Mouse (Mus musculus): Measurements from ENCODE around the gene Rap1b. TPM values are rescaled to one million over a fixed set of nuclear protein-coding genes. Genes with fewer than 3 reads are reported as not detected.

Gene Rap1b
- polyA plus RNA-seq, 1 experiment from 2014 or later: 161 TPM

DNA sequence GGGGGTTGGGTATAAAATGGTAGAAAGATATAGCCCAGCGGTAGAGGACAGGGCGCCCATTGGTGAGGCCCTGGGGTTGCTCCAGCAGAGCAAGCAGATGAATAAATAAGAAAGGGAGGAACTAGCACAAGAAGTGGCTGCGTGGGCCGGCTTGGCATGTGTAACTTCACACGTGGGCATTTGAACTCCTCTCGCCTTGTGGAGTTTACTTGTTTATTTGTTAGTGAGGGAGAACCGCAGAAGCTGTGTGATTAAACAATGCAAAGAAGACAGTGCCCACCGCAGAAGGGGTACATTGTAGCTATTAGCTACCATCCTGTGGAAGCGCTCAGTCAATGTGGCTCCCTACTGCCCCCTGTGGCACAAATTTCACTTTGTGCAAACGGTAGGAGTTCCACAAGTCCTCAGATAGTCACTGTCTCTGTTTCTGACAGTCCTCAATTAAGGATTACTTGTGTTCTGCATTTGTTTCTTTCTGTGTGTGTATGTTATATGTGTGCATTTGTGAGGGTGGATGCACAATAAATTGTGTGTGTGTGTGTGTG lies 6.9 kb upstream of the Rap1b start:
- no peaks in the 10 kb centered on the region for H3K9me3 ChIP-seq (replicated peaks)
- no peaks in the 10 kb centered on the region for H3K36me3 ChIP-seq
- H3K4me3 ChIP-seq (replicated peaks): no peak overlapping the region
- H3K4me1 ChIP-seq: no peaks in the 10 kb centered on the region
- no peak overlapping the region for H3K4me2 ChIP-seq
- ATAC-seq (replicated peaks; ENCODE audit: low FRiP score): no peak
- no peak overlapping the region for H3K9ac ChIP-seq
- H3K27me3 ChIP-seq: 0 out of 2 replicates have a peak, but pooled peaks cover 3% of the 10 kb centered on the region
- WGBS: 90% methylated on average over 10 of the region's 10 CpGs
- no peak overlapping the region for H3K27ac ChIP-seq

- WGBS: 55% methylated on average over 3 of the region's 3 CpGs
- Histone ChIP-seq H3K4me3 (replicated peaks) (no peak overlapping the region), H3K4me1 (peaks cover 16% of the 10 kb centered on the region), H3K36me3 (no peaks in the 10 kb centered on the region), H3K27ac (no peak overlapping the region), H3K4me2 (no peak overlapping the region), H3K27me3 (0 out of 2 replicates have a peak, but pooled peaks cover 3% of the 10 kb centered on the region), H3K9ac (no peak overlapping the region), H3K9me3 (replicated peaks) (no peaks in the 10 kb centered on the region)
- no peak for ATAC-seq (replicated peaks; ENCODE audit: low FRiP score)
Measured at GRCm38 (mm10) chr10:117848981-117849380, 3.1 kb upstream of the Rap1b start.

DNA sequence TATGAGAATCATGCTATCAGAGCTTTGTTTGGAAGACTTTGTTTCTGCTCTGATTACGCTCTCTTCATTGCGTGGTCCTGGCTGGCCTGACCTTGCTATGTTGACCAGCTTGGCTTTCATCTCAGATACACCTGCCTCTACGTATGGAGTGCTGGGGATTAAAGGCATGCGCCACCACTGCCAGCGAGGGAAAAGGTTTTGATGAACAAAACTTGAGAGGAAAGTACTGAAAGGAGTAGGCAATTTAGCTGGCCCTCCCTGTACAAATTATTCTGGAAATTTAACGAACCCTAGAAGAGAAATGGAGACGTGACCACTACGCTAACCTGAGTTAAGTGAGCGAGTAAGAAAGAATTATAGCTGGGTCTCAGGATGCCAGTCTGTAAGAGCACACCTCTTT lies 961 bp upstream of the Rap1b start:
- Histone ChIP-seq H3K4me1 (peaks cover 22% of the 10 kb centered on the region), H3K9me3 (replicated peaks) (no peaks in the 10 kb centered on the region), H3K9ac (no peak overlapping the region), H3K36me3 (no peaks in the 10 kb centered on the region), H3K27me3 (0 out of 2 replicates have a peak, but pooled peaks cover 3% of the 10 kb centered on the region), H3K4me2 (peak overlapping the region; percentile 66), H3K4me3 (replicated peaks) (peak overlapping the region; percentile 96), H3K27ac (peak overlapping the region; percentile 98)
- WGBS: 35% methylated on average over 9 of the region's 9 CpGs
- no peak for ATAC-seq (replicated peaks; ENCODE audit: low FRiP score)

GRCm38 (mm10) chr10:117846260-117846632 lies 411 bp upstream of the Rap1b start:
- peak overlapping the region; percentile 66 for H3K4me2 ChIP-seq

GRCm38 (mm10) chr10:117844782-117845596 lies 846 bp downstream of the Rap1b start:
- Histone ChIP-seq H3K36me3 (no peaks in the 10 kb centered on the region), H3K27me3 (0 out of 2 replicates have a peak, but pooled peaks cover 3% of the 10 kb centered on the region), H3K4me3 (replicated peaks) (peak overlapping the region; percentile 96), H3K4me2 (peak overlapping the region; percentile 66), H3K9ac (peak overlapping the region; percentile 97), H3K9me3 (replicated peaks) (no peaks in the 10 kb centered on the region), H3K4me1 (peaks cover 22% of the 10 kb centered on the region), H3K27ac (peak overlapping the region; percentile 98)
- 1% methylated on average over 52 of the region's 52 CpGs for WGBS
- ATAC-seq (replicated peaks; ENCODE audit: low FRiP score): peak; percentile 67

More at GRCm38 (mm10) chr10:117846260-117846632, 411 bp upstream of the Rap1b start:
- Histone ChIP-seq H3K27me3 (0 out of 2 replicates have a peak, but pooled peaks cover 3% of the 10 kb centered on the region), H3K4me3 (replicated peaks) (peak overlapping the region; percentile 96), H3K9ac (peak overlapping the region; percentile 97), H3K4me1 (peaks cover 22% of the 10 kb centered on the region), H3K9me3 (replicated peaks) (no peaks in the 10 kb centered on the region), H3K27ac (peak overlapping the region; percentile 98), H3K36me3 (no peaks in the 10 kb centered on the region)
- WGBS: under 1% methylated on average over 21 of the region's 21 CpGs
- peak; percentile 89 for ATAC-seq (replicated peaks; ENCODE audit: low FRiP score)

- no peak for ATAC-seq (replicated peaks; ENCODE audit: low FRiP score)
- Histone ChIP-seq H3K4me1 (peaks cover 22% of the 10 kb centered on the region), H3K4me2 (peak overlapping the region; percentile 66), H3K27ac (no peak overlapping the region), H3K4me3 (replicated peaks) (peak overlapping the region; percentile 96), H3K9me3 (replicated peaks) (no peaks in the 10 kb centered on the region), H3K36me3 (no peaks in the 10 kb centered on the region), H3K9ac (0 out of 2 replicates have a peak overlapping the region, but pooled peaks have one; percentile 97), H3K27me3 (0 out of 2 replicates have a peak, but pooled peaks cover 3% of the 10 kb centered on the region)
- 27% methylated on average over 5 of the region's 5 CpGs for WGBS
Measured at GRCm38 (mm10) chr10:117844279-117844678, 1.6 kb downstream of the Rap1b start.

DNA sequence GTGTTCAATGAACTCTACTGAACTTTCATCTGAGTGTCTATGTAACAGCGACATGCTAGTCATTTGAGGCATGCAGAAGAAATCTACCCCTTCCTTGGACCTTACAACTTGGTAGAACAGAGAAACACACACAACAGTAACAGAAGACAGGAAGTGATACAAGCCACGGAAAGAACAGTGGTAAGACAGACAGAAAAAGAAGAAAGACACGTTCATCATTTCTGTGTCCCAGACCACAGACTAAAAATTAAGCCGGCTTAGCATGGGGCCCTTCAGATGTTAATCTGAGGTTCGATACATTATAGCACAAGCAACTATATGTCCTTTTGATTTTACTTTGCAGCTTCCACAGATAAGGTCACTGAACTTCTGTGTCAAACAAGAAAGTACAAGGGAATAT lies 2.1 kb downstream of the Rap1b start:
- Histone ChIP-seq H3K36me3 (no peaks in the 10 kb centered on the region), H3K4me2 (peak overlapping the region; percentile 66), H3K9me3 (replicated peaks) (no peaks in the 10 kb centered on the region), H3K27me3 (0 out of 2 replicates have a peak, but pooled peaks cover 3% of the 10 kb centered on the region), H3K27ac (no peak overlapping the region), H3K4me3 (replicated peaks) (peak overlapping the region; percentile 96), H3K9ac (no peak overlapping the region), H3K4me1 (peaks cover 22% of the 10 kb centered on the region)
- ATAC-seq (replicated peaks; ENCODE audit: low FRiP score): no peak
- 67% methylated on average over 5 of the region's 5 CpGs for WGBS

DNA sequence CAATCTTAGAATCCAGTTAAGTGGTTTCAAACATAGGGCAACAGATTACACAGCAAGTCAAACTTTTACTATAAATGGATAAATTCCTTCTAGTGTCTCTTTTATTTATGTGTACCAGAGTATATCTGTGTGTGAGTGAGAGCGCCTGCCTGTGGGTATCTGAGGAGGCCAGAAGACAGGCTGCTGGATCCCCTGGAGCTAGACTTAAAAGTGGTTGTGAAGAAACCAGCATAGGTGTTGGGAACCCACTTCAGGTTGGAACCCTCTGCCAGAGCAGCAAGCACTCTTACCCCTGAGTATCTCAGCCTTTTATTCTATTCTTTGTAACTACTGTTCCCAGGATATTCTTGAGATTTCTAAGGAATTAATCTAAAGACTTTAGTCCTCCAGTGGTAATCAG lies 4.1 kb downstream of the Rap1b start:
- no peaks in the 10 kb centered on the region for H3K36me3 ChIP-seq
- no peak overlapping the region for H3K4me3 ChIP-seq (replicated peaks)
- H3K27me3 ChIP-seq: no peaks in the 10 kb centered on the region
- no peak overlapping the region for H3K27ac ChIP-seq
- H3K9ac ChIP-seq: no peak overlapping the region
- ATAC-seq (replicated peaks; ENCODE audit: low FRiP score): no peak
- H3K4me2 ChIP-seq: no peak overlapping the region
- WGBS: 76% methylated on average over 1 of the region's 1 CpGs
- H3K9me3 ChIP-seq (replicated peaks): no peaks in the 10 kb centered on the region
- peaks cover 16% of the 10 kb centered on the region for H3K4me1 ChIP-seq

GRCm38 (mm10) chr10:117840431-117840995 lies 5.3 kb downstream of the Rap1b start:
- 88% methylated on average over 5 of the region's 5 CpGs for WGBS
- H3K27ac ChIP-seq: no peak overlapping the region
- H3K4me2 ChIP-seq: no peak overlapping the region
- no peak overlapping the region for H3K4me3 ChIP-seq (replicated peaks)
- H3K9ac ChIP-seq: no peak overlapping the region
- H3K9me3 ChIP-seq (replicated peaks): no peaks in the 10 kb centered on the region
- no peaks in the 10 kb centered on the region for H3K27me3 ChIP-seq
- no peak for ATAC-seq (replicated peaks; ENCODE audit: low FRiP score)
- peaks cover 14% of the 10 kb centered on the region for H3K4me1 ChIP-seq
- no peaks in the 10 kb centered on the region for H3K36me3 ChIP-seq

GRCm38 (mm10) chr10:117839737-117840136 lies 6.1 kb downstream of the Rap1b start:
- no peak overlapping the region for H3K9ac ChIP-seq
- 89% methylated on average over 3 of the region's 3 CpGs for WGBS
- H3K27me3 ChIP-seq: no peaks in the 10 kb centered on the region
- no peak overlapping the region for H3K27ac ChIP-seq
- H3K4me3 ChIP-seq (replicated peaks): no peak overlapping the region
- peaks cover 19% of the 10 kb centered on the region for H3K4me1 ChIP-seq
- H3K4me2 ChIP-seq: no peak overlapping the region
- H3K9me3 ChIP-seq (replicated peaks): no peaks in the 10 kb centered on the region
- H3K36me3 ChIP-seq: no peaks in the 10 kb centered on the region
- no peak for ATAC-seq (replicated peaks; ENCODE audit: low FRiP score)

- Histone ChIP-seq H3K4me3 (replicated peaks) (no peak overlapping the region), H3K27me3 (no peaks in the 10 kb centered on the region), H3K9ac (no peak overlapping the region), H3K27ac (no peak overlapping the region), H3K4me1 (peaks cover 16% of the 10 kb centered on the region), H3K4me2 (no peak overlapping the region), H3K9me3 (replicated peaks) (no peaks in the 10 kb centered on the region), H3K36me3 (no peaks in the 10 kb centered on the region)
- 90% methylated on average over 3 of the region's 3 CpGs for WGBS
- no peak for ATAC-seq (replicated peaks; ENCODE audit: low FRiP score)
Measured at GRCm38 (mm10) chr10:117838924-117839323, 6.9 kb downstream of the Rap1b start.

- peaks cover 13% of the 10 kb centered on the region for H3K4me1 ChIP-seq
- WGBS: 75% methylated on average over 2 of the region's 2 CpGs
- H3K36me3 ChIP-seq: no peaks in the 10 kb centered on the region
- ATAC-seq (replicated peaks; ENCODE audit: low FRiP score): no peak
- no peak overlapping the region for H3K9ac ChIP-seq
- H3K27ac ChIP-seq: no peak overlapping the region
- H3K9me3 ChIP-seq (replicated peaks): no peaks in the 10 kb centered on the region
- H3K4me3 ChIP-seq (replicated peaks): no peak overlapping the region
- H3K27me3 ChIP-seq: no peaks in the 10 kb centered on the region
- H3K4me2 ChIP-seq: no peak overlapping the region
Measured at GRCm38 (mm10) chr10:117836354-117836753, 9.5 kb downstream of the Rap1b start.

Measured in kidney, embryonic 15.5 days (tissue).